Mouse (Mus musculus) intestine, embryonic 16.5 days (tissue): ENCODE measurements at regions not wholly inside any gene's neighbourhood (a gene's known extent, or its start where the extent isn't known, plus 50 kb on each side); places are given as distances from the start of the nearest gene placed in this dataset.

Source experiments
- ATAC-seq: fragments of 200-750 bp; cut with Nextera tagmentation; 2 replicates; pipeline ENCODE4 v1.8.0; 2017; ENCODE audit warnings: moderate TSS enrichment, moderate library complexity
- H3K27ac ChIP-seq: fragments of 300-500 bp; sonication (generic); 2 replicates; pipeline ENCODE4 v1.5.1; 2014; ENCODE audit warnings: mild to moderate bottlenecking, low read length
- H3K27me3 ChIP-seq: fragments of 300-500 bp; sonication (generic); replicated peaks from 2 replicates; pipeline ENCODE4 v1.6.1; 2014; ENCODE audit warnings: low read length, control low read depth, mixed read lengths; ENCODE audit not compliant: control insufficient read depth, insufficient read depth
- H3K36me3 ChIP-seq: fragments of 300-500 bp; sonication (generic); 2 replicates; pipeline ENCODE4 v1.6.1; 2014; ENCODE audit warnings: low read length, control low read depth; ENCODE audit not compliant: control insufficient read depth, insufficient read depth
- H3K4me1 ChIP-seq: fragments of 300-500 bp; sonication (generic); 2 replicates; pipeline ENCODE4 v1.6.1; 2014; ENCODE audit warnings: low read length, control low read depth, mixed read lengths; ENCODE audit not compliant: control insufficient read depth, insufficient read depth
- H3K4me2 ChIP-seq: fragments of 300-500 bp; sonication (generic); 2 replicates; pipeline ENCODE4 v1.6.1; 2014; ENCODE audit warnings: low read depth, low read length, control low read depth
- H3K4me3 ChIP-seq: fragments of 300-500 bp; sonication (generic); 2 replicates; pipeline ENCODE4 v1.5.1; 2014; ENCODE audit warnings: mild to moderate bottlenecking, low read length
- H3K9ac ChIP-seq: fragments of 300-500 bp; sonication (generic); 2 replicates; pipeline ENCODE4 v1.6.1; 2014; ENCODE audit warnings: low read depth, low read length
- H3K9me3 ChIP-seq: fragments of 300-500 bp; sonication (generic); 2 replicates; pipeline ENCODE4 v1.6.1; 2016; ENCODE audit warnings: low read length, control low read depth; ENCODE audit not compliant: control insufficient read depth
- WGBS: fragments of 180-500 bp; shearing (Covaris S2); extraction: QIAGEN DNeasy Blood & Tissue Kit; methylation state at CpG from one replicate; pipeline ENCODE4 v1.1.7; 2014; 5-methylcytosine and 5-hydroxymethylcytosine counted together

DNA sequence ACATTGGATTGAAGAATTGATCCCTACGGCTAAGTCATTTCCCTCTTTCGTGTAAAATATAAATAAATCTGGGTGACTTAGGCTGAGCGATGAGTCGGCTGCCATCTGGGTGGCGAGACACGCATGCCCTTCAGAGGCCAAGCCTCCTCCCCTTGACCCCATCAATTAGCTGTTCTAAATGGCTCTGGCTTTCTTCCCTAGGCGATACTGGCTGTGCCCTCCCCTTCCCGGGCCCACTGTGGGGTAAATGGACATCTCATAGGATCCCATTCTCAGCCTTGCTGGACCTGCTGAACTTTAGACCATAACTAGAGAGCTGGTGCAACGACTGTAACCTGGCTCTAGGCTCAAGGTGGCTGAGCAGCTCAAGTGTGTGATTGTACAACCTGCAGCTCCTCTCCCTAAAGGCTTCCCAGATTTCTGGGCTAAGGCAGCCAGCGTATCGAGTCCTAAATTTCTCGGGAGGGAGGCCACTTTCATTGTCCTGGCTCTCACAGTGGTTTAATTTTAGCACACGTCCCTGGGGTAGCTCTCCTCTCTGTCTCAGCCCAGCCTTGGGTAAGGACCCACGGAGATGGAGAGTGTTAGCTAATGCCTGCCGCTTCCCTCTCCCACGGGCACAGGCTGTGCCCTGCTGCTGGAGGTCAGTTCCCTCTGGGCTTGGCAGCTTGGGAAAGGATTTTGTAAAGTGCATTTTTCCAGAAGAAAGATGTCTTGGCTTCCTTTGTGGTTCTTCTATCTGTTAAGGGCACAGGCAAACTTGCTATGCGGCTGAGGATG is 80.7 kb upstream of the Zc3h12a start:
- Histone ChIP-seq H3K9ac (no peak overlapping the region), H3K4me1 (no peaks in the 10 kb centered on the region), H3K27ac (no peak overlapping the region), H3K4me2 (no peak overlapping the region), H3K27me3 (no peaks in the 10 kb centered on the region), H3K36me3 (no peaks in the 10 kb centered on the region), H3K4me3 (no peak overlapping the region), H3K9me3 (no peaks in the 10 kb centered on the region)
- WGBS, result 51% methylated on average over 17 of the region's 17 CpGs
- no peak for ATAC-seq

DNA sequence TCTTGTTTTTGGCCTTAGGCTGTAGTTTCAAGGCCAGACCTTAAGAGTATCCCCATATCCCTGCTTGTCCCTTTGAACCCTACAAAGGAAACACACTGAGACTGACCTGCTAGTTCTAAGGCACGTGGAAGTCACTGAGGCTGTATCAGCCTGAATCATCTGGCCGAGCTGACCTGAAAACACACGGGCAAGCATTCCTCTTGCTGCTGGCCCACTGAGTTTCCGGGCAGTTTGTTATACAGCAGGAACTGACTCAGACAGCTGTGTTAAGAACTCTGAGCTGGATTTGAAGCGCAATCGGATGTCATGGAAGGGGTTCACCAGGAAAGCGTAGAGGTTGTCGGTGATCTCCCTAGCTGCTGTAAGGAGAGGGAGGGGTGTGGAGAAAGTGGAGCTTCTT is 75.9 kb upstream of the Zc3h12a start:
- H3K4me1 ChIP-seq, result no peaks in the 10 kb centered on the region
- no peaks in the 10 kb centered on the region for H3K9me3 ChIP-seq
- no peaks in the 10 kb centered on the region for H3K27me3 ChIP-seq
- H3K36me3 ChIP-seq, result no peaks in the 10 kb centered on the region
- no peak overlapping the region for H3K27ac ChIP-seq
- WGBS, result 73% methylated on average over 8 of the region's 8 CpGs
- H3K9ac ChIP-seq, result no peak overlapping the region
- no peak for ATAC-seq
- no peak overlapping the region for H3K4me3 ChIP-seq
- H3K4me2 ChIP-seq, result no peak overlapping the region

DNA sequence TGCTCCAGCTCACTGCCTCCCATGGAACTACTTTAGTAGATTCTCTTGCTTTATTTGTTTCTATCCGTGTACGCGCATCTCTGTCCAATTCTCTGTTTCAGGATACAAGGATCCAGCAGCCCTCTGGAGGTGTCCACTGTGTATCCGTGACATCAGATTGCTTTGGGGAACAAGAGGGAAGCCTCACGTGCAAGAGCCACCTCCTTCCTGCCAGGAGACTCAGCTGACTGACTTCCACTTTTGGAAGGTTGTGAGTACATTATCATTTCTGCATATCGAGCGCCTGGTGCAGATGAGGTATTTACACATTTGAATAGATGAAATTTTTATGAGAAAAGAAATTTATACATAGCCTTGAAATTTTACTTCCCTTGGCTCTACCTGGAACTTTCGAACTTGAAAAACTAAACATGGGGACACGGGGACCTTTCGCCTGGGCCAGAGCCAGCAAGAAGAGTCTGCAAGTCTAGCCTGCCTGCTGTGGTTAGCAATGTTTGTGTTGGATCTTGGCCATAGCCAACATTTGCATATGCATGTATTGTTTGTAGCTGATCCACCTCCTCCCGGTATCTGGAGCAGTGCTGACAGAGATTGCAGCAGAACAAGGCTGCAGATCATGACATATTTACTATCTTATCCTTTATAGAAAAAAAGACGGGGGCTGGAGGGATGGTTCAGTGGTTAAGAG is 74.1 kb upstream of the Zc3h12a start:
- WGBS, result 74% methylated on average over 12 of the region's 12 CpGs

DNA sequence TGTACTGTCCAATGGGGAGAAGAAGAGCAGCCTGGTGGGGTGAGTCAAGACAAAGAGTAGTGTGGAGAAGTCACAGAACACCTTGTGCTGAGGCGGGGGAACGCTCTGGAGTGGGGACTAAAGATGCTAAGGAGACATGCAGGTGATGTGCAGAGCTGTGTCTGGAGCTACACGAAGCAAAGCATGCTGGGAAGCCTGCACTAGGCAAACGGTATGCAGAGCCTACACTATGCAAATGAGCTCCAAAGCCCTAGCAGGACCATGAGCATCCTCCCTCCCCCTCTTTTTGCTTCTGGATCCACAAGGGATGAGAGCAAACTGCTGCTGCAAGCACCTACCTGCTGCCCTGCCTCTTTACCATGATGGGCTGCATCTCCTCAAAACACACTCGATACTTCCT is 73.1 kb upstream of the Zc3h12a start:
- H3K9me3 ChIP-seq, result no peaks in the 10 kb centered on the region
- 0 out of 2 replicates have a peak, but pooled peaks cover 2% of the 10 kb centered on the region for H3K27me3 ChIP-seq
- no peak overlapping the region for H3K4me2 ChIP-seq
- H3K4me1 ChIP-seq, result no peaks in the 10 kb centered on the region
- no peak overlapping the region for H3K4me3 ChIP-seq
- no peak overlapping the region for H3K9ac ChIP-seq
- H3K27ac ChIP-seq, result no peak overlapping the region
- no peak for ATAC-seq
- H3K36me3 ChIP-seq, result no peaks in the 10 kb centered on the region
- 58% methylated on average over 5 of the region's 5 CpGs for WGBS

More for the DNA sequence above, 74.1 kb upstream of the Zc3h12a start:
- Histone ChIP-seq H3K27ac (no peak overlapping the region), H3K4me1 (no peaks in the 10 kb centered on the region), H3K36me3 (no peaks in the 10 kb centered on the region), H3K27me3 (no peaks in the 10 kb centered on the region), H3K9ac (no peak overlapping the region), H3K9me3 (no peaks in the 10 kb centered on the region), H3K4me3 (no peak overlapping the region), H3K4me2 (no peak overlapping the region)
- no peak for ATAC-seq

DNA sequence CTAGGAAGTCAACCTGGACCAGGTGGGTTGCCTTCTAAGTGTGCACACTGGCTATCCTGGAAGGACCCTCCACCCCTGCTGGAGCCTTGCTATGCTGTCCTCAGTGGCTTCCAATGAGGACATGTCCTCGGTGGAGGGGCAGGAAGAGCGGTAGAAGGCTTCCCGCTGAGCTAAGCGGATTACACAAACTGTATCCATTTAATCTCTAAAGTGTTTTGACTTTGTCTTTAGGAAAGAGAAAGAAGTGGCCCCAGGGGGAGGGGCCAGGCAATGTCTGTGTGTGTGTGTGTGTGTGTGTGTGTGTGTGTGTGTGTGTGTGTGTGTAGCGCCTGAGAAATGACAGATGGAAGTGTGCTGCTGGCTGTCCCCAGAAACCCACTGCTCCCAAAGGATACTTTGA is 71.6 kb upstream of the Zc3h12a start:
- no peak overlapping the region for H3K4me3 ChIP-seq
- H3K9ac ChIP-seq, result no peak overlapping the region
- H3K27ac ChIP-seq, result no peak overlapping the region
- no peaks in the 10 kb centered on the region for H3K9me3 ChIP-seq
- no peaks in the 10 kb centered on the region for H3K36me3 ChIP-seq
- no peak for ATAC-seq
- H3K27me3 ChIP-seq, result peaks cover 3% of the 10 kb centered on the region; the same call in 1 of the 2 replicates
- no peaks in the 10 kb centered on the region for H3K4me1 ChIP-seq
- 44% methylated on average over 4 of the region's 5 CpGs for WGBS
- no peak overlapping the region for H3K4me2 ChIP-seq

DNA sequence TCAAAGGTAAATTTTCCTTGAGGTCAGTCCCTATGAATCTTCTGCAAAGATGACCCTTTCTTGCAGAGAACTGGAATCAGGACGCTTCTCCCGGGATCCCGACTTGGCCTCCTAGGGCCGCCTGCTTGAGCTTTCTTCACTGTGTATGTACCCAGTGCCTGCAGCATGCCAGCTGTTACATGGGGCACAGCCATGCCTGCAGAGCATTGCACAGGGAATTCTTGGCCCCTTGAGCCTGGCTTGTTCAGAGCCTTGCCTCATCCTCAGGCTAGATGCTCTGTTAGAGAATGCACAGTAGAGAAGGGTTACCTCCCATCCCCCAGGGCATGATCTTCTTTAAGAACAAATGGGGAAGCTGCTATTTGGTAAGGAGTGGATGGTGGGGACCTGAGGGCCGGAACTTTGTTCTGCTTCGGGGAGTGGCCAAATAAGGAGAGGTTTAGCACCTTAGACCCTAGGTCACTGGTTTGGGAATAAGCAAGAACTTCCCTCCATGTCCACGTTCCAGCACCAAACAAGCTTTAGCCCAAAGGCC is 68.3 kb upstream of the Zc3h12a start:
- Histone ChIP-seq H3K4me2 (no peak overlapping the region), H3K27ac (no peak overlapping the region), H3K27me3 (peaks cover 5% of the 10 kb centered on the region; the same call in 1 of the 2 replicates), H3K36me3 (no peaks in the 10 kb centered on the region), H3K4me1 (no peaks in the 10 kb centered on the region), H3K9ac (no peak overlapping the region), H3K9me3 (no peaks in the 10 kb centered on the region), H3K4me3 (no peak overlapping the region)
- ATAC-seq, result no peak
- WGBS, result 62% methylated on average over 7 of the region's 7 CpGs

DNA sequence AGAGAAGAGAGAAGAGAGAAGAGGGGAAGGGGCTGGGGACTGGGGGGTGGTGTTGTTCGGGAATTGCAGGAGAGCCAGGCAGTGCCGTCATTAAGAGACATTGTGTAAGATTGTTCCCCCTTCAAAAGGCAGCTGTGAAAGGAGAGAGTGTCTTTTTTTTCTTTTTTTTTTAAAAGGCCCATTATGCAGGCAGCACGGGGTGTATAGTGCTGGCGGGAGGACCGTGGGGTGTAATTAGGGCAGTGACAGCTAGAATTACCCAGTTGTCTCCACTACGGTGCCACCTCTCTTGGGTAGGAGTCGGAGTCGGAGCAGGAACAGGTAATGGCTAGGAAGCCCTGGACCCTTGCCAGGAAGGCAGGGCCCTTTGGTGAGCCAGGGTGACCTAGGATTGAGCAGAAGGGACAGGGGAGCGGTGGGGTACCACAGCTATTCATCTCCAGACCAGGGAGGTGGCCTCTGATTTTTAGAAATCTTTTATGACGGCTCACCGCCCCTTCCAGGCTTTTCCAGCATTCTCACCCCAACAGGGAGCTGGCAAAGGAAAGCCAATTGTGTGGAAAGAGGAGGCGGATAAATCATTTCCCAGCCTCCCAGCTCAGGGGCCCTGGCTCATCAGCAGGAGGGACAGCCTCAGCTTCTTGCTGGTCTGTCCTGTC is 67.2 kb upstream of the Zc3h12a start:
- H3K9ac ChIP-seq, result no peak overlapping the region
- no peaks in the 10 kb centered on the region for H3K4me1 ChIP-seq
- no peak for ATAC-seq
- no peak overlapping the region for H3K27ac ChIP-seq
- no peaks in the 10 kb centered on the region for H3K9me3 ChIP-seq
- H3K36me3 ChIP-seq, result no peaks in the 10 kb centered on the region
- H3K4me3 ChIP-seq, result no peak overlapping the region
- 31% methylated on average over 12 of the region's 12 CpGs for WGBS
- peaks cover 5% of the 10 kb centered on the region; the same call in 1 of the 2 replicates for H3K27me3 ChIP-seq
- no peak overlapping the region for H3K4me2 ChIP-seq

DNA sequence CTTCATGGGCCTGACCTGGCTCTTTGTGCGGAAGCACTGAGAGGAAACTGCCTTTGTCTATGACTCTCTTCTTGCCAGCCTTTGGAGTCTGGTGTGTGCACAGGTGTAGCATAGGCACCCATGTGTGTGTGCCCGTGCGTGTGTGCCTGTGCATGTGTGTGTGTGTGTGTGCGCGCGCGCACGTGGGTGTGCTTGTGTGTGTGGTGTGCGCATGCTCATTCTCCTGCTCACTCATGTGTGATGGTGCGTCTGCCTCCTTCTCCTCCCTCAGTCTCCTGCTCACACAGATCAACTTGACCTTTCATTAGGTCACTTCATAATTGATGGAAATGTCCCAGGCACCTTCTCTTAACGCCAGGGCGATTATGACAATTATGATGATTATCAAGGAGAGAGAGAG is 66.7 kb upstream of the Zc3h12a start:
- no peak overlapping the region for H3K27ac ChIP-seq
- H3K27me3 ChIP-seq, result peaks cover 5% of the 10 kb centered on the region; the same call in 1 of the 2 replicates
- H3K4me1 ChIP-seq, result no peaks in the 10 kb centered on the region
- ATAC-seq, result no peak
- H3K9me3 ChIP-seq, result no peaks in the 10 kb centered on the region
- H3K4me2 ChIP-seq, result no peak overlapping the region
- no peak overlapping the region for H3K4me3 ChIP-seq
- WGBS, result 72% methylated on average over 12 of the region's 12 CpGs
- no peak overlapping the region for H3K9ac ChIP-seq
- no peaks in the 10 kb centered on the region for H3K36me3 ChIP-seq

DNA sequence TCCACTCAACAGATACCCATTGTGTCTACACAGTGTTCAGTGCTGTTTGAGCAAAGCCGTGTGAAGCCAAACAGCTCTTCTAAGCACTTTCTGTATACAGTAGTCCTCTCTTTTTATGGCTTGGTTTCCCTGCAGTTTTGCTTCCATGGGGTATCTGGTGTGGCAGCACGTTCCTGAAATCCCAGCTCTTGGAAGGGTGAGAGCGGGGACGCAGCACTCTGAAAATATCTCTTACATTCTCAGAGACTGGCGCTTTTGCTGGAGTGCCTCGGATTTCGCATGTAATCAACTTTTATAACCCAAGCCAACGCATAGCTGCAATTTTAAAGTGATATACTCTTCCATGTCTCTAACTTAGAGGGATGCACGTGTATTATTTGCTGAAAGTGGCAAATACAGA is 64.0 kb upstream of the Zc3h12a start:
- ATAC-seq, result no peak
- Histone ChIP-seq H3K4me1 (no peaks in the 10 kb centered on the region), H3K9me3 (no peaks in the 10 kb centered on the region), H3K36me3 (no peaks in the 10 kb centered on the region), H3K9ac (no peak overlapping the region), H3K4me3 (no peak overlapping the region), H3K27ac (no peak overlapping the region), H3K27me3 (peaks cover 5% of the 10 kb centered on the region; the same call in 1 of the 2 replicates), H3K4me2 (no peak overlapping the region)
- 55% methylated on average over 9 of the region's 9 CpGs for WGBS
